Mouse (Mus musculus): ENCODE results near the gene Vasp. TPM values are rescaled to one million over a fixed set of nuclear protein-coding genes. Genes with fewer than 3 reads are reported as not detected.

The Vasp gene
- polyA plus RNA-seq, 2 experiments from 2014 or later, result 52.3 to 109 TPM

GRCm38 (mm10) chr7:19234652-19235051, 37.0 kb downstream of the Vasp start:
- ATAC-seq, result no peak

GRCm38 (mm10) chr7:19231849-19232248, 39.8 kb downstream of the Vasp start:
- no peak for ATAC-seq

GRCm38 (mm10) chr7:19230899-19231298, 40.7 kb downstream of the Vasp start:
- ATAC-seq, result no peak

GRCm38 (mm10) chr7:19230041-19230580, 41.5 kb downstream of the Vasp start:
- no peak for ATAC-seq

- no peak for ATAC-seq
Measured at GRCm38 (mm10) chr7:19229404-19229803, 42.2 kb downstream of the Vasp start.

GRCm38 (mm10) chr7:19228793-19229148, 42.8 kb downstream of the Vasp start:
- ATAC-seq, result no peak

GRCm38 (mm10) chr7:19227883-19228792, 43.5 kb downstream of the Vasp start, which contains the start of gene Opa3:
Opa3 (plus strand) TSS chr7:19228334.
- ATAC-seq, result peak; percentile 82

- peak; percentile 4 for ATAC-seq
Measured at GRCm38 (mm10) chr7:19226817-19227797, 44.5 kb downstream of the Vasp start.

GRCm38 (mm10) chr7:19224933-19225332, 46.7 kb downstream of the Vasp start:
- ATAC-seq, result no peak

GRCm38 (mm10) chr7:19222875-19223274, 48.7 kb downstream of the Vasp start:
- no peak for ATAC-seq

- ATAC-seq, result no peak
Measured at GRCm38 (mm10) chr7:19222189-19222588, 49.4 kb downstream of the Vasp start.

GRCm38 (mm10) chr7:19220061-19220460, 51.6 kb downstream of the Vasp start:
- no peak for ATAC-seq

GRCm38 (mm10) chr7:19217944-19218343, 53.7 kb downstream of the Vasp start:
- ATAC-seq, result no peak

- ATAC-seq, result no peak
Measured at GRCm38 (mm10) chr7:19217492-19217891, 54.1 kb downstream of the Vasp start.

GRCm38 (mm10) chr7:19214940-19215339, 56.7 kb downstream of the Vasp start:
- ATAC-seq, result no peak

GRCm38 (mm10) chr7:19214369-19214768, 57.2 kb downstream of the Vasp start:
- ATAC-seq, result no peak

GRCm38 (mm10) chr7:19213385-19213784, 58.2 kb downstream of the Vasp start:
- ATAC-seq, result no peak

GRCm38 (mm10) chr7:19211996-19212755, 59.4 kb downstream of the Vasp start, which contains the start of gene Gpr4:
Gpr4 (plus strand) TSS chr7:19212538.
- ATAC-seq, result no peak

- ATAC-seq, result no peak
Measured at GRCm38 (mm10) chr7:19211041-19211675, 60.5 kb downstream of the Vasp start.

GRCm38 (mm10) chr7:19210010-19210409, 61.6 kb downstream of the Vasp start:
- ATAC-seq, result no peak

- no peak for ATAC-seq
Measured at GRCm38 (mm10) chr7:19209494-19209893, 62.1 kb downstream of the Vasp start.
